Mouse (Mus musculus): Measurements from ENCODE around the gene Gatad2b. TPM values are rescaled to one million over a fixed set of nuclear protein-coding genes. Genes with fewer than 3 reads are reported as not detected.

Gene Gatad2b
- polyA plus RNA-seq, 1 experiment = 26.0 TPM

GRCm38 (mm10) chr3:90253653-90254418, 39.1 kb upstream of the Gatad2b start, which contains the start of gene Crtc2:
Gene Crtc2 (plus strand): TSS chr3:90254163.
- peak; percentile 87 for DNase-seq
- H3K4me1 ChIP-seq (ENCODE audit: control insufficient read depth, insufficient read depth, low read length) = peaks cover 6% of the 10 kb centered on the region
- peak within 1 kb of the TSS; percentile 91 for H3K4me3 ChIP-seq (replicated peaks; ENCODE audit: extremely low read depth, low read depth, low read length)
- TF ChIP-seq POLR2A (IDR thresholded peaks at IDR 0.05; ENCODE audit: borderline replicate concordance, extremely low read depth, low read depth, low read length) = peak; percentile 29; the same call in 1 of the 2 replicates
- TF ChIP-seq CTCF (IDR thresholded peaks at IDR 0.05; ENCODE audit: insufficient read depth, low read length) = no peak
- WGBS = under 1% methylated on average over 40 of the region's 40 CpGs

DNA sequence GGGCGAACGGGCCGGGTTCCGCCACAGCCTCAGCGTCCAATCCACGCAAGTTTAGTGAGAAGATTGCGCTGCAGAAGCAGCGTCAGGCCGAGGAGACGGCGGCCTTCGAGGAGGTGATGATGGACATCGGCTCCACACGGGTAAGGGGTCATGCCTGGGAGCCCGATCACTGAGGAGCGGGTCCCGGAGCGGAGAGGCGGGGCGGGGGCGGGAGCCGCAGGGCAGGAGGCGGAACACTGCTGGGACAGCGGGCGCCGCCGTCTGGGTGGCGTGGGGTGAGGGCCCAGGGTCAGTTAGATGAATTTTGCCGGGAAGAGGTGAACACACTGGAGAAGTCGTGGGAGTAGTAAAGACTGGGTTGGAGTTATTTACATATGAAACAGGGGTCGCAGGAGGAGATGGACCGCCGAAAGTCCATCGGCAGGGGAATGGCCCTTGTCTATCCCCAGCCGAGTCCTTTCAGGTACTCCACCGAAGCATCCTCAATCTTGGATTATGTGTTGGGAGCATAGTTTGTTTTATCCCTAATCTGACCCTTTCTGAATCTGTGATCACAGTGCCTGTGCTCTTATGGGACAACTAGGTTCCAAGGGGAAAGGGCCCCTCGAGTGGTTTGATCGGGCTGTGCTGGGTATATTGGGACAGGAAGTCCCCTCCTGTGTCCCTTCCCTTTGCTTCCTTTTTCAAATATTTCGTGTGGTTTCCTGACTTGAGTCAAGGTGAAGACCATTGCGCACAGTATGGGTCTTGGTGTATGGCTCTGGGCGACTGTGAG, 38.4 kb upstream of the Gatad2b start:
- Histone ChIP-seq H3K4me3 (replicated peaks; ENCODE audit: extremely low read depth, low read depth, low read length) (peak overlapping the region; percentile 91), H3K4me1 (ENCODE audit: control insufficient read depth, insufficient read depth, low read length) (peaks cover 4% of the 10 kb centered on the region)
- TF ChIP-seq POLR2A (IDR thresholded peaks at IDR 0.05; ENCODE audit: borderline replicate concordance, extremely low read depth, low read depth, low read length) = no peak
- no peak for TF ChIP-seq CTCF (IDR thresholded peaks at IDR 0.05; ENCODE audit: insufficient read depth, low read length)
- 1% methylated on average over 40 of the region's 41 CpGs for WGBS
- DNase-seq = no peak

DNA sequence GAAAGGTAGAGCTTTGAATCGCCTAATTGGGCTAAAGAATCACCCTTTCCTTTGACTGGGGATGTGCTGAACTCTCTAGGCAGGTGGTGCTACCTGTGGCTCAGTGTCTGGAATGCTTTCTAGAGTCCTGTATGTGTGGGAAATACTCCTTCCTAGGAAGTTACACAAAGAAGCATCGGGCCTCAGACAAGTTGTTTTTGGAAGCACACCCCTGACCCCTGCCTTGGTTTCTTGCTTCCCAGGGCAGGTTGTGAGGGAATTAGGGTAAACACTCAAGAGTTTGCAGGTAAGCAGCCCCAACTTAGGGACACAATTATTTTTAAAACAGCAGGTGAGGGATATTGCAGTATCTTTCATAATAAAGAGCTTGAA, 37.8 kb upstream of the Gatad2b start:
- no peak for DNase-seq
- 1% methylated on average over 2 of the region's 2 CpGs for WGBS
- Histone ChIP-seq H3K4me3 (replicated peaks; ENCODE audit: extremely low read depth, low read depth, low read length) (peak overlapping the region; percentile 91), H3K4me1 (ENCODE audit: control insufficient read depth, insufficient read depth, low read length) (peaks cover 4% of the 10 kb centered on the region)
- TF ChIP-seq POLR2A (IDR thresholded peaks at IDR 0.05; ENCODE audit: borderline replicate concordance, extremely low read depth, low read depth, low read length) = no peak
- no peak for TF ChIP-seq CTCF (IDR thresholded peaks at IDR 0.05; ENCODE audit: insufficient read depth, low read length)

- H3K4me1 ChIP-seq (ENCODE audit: control insufficient read depth, insufficient read depth, low read length) = peaks cover 4% of the 10 kb centered on the region
- TF ChIP-seq POLR2A (IDR thresholded peaks at IDR 0.05; ENCODE audit: borderline replicate concordance, extremely low read depth, low read depth, low read length) (no peak), CTCF (IDR thresholded peaks at IDR 0.05; ENCODE audit: insufficient read depth, low read length) (no peak)
- no peak for DNase-seq
- WGBS = 89% methylated on average over 14 of the region's 14 CpGs
- no peak overlapping the region for H3K4me3 ChIP-seq (replicated peaks; ENCODE audit: extremely low read depth, low read depth, low read length)
These were observed 37.1 kb upstream of the Gatad2b start for GRCm38 (mm10) chr3:90255784-90256353.

GRCm38 (mm10) chr3:90256731-90257530, 36.0 kb upstream of the Gatad2b start:
- no peak overlapping the region for H3K4me3 ChIP-seq (replicated peaks; ENCODE audit: extremely low read depth, low read depth, low read length)
- TF ChIP-seq CTCF (IDR thresholded peaks at IDR 0.05; ENCODE audit: insufficient read depth, low read length) (no peak), POLR2A (IDR thresholded peaks at IDR 0.05; ENCODE audit: borderline replicate concordance, extremely low read depth, low read depth, low read length) (no peak)
- H3K4me1 ChIP-seq (ENCODE audit: control insufficient read depth, insufficient read depth, low read length) = peaks cover 4% of the 10 kb centered on the region
- WGBS = 85% methylated on average over 19 of the region's 19 CpGs
- no peak for DNase-seq

GRCm38 (mm10) chr3:90258521-90258920, 34.5 kb upstream of the Gatad2b start:
- TF ChIP-seq CTCF (IDR thresholded peaks at IDR 0.05; ENCODE audit: insufficient read depth, low read length) = no peak
- no peak for TF ChIP-seq POLR2A (IDR thresholded peaks at IDR 0.05; ENCODE audit: borderline replicate concordance, extremely low read depth, low read depth, low read length)
- no peak overlapping the region for H3K4me3 ChIP-seq (replicated peaks; ENCODE audit: extremely low read depth, low read depth, low read length)
- DNase-seq = no peak
- WGBS = 98% methylated on average over 4 of the region's 4 CpGs
- H3K4me1 ChIP-seq (ENCODE audit: control insufficient read depth, insufficient read depth, low read length) = peaks cover 4% of the 10 kb centered on the region

DNA sequence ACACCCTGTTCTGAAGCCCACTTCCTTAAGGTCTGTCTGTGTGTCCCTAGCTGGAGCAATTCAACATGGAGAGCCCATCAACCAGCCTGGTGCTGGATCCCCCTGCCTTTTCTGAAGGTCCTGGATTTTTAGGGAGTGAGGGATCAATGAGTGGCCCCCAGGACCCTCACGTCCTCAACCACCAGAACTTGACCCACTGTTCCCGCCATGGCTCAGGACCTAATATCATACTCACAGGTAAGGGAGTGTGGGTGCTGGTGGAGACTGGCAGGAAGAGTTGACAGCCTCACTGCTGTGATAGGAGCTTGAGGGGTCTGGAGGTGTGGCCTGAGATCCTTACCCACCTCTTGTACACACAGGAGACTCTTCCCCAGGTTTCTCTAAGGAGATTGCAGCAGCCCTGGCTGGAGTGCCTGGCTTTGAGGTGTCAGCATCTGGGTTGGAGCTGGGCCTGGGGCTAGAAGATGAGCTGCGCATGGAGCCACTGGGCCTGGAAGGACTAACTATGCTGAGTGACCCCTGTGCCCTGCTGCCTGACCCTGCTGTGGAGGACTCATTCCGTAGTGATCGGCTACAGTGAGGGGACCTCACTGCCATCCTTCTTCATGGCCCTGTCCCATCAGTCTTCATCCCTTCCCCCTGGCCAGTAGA, 29.7 kb upstream of the Gatad2b start:
- Histone ChIP-seq H3K4me1 (ENCODE audit: control insufficient read depth, insufficient read depth, low read length) (peaks cover 4% of the 10 kb centered on the region), H3K4me3 (replicated peaks; ENCODE audit: extremely low read depth, low read depth, low read length) (no peak overlapping the region)
- WGBS = 95% methylated on average over 5 of the region's 5 CpGs
- no peak for TF ChIP-seq CTCF (IDR thresholded peaks at IDR 0.05; ENCODE audit: insufficient read depth, low read length)
- TF ChIP-seq POLR2A (IDR thresholded peaks at IDR 0.05; ENCODE audit: borderline replicate concordance, extremely low read depth, low read depth, low read length) = no peak
- DNase-seq = no peak

GRCm38 (mm10) chr3:90264687-90265033, 28.3 kb upstream of the Gatad2b start:
- Histone ChIP-seq H3K4me3 (replicated peaks; ENCODE audit: extremely low read depth, low read depth, low read length) (peak overlapping the region; percentile 47), H3K4me1 (ENCODE audit: control insufficient read depth, insufficient read depth, low read length) (peaks cover 4% of the 10 kb centered on the region)
- no peak for DNase-seq
- WGBS = 28% methylated on average over 10 of the region's 10 CpGs
- TF ChIP-seq POLR2A (IDR thresholded peaks at IDR 0.05; ENCODE audit: borderline replicate concordance, extremely low read depth, low read depth, low read length) = no peak
- no peak for TF ChIP-seq CTCF (IDR thresholded peaks at IDR 0.05; ENCODE audit: insufficient read depth, low read length)
